Mouse (Mus musculus) forebrain, embryonic 16.5 days (tissue): Measurements from ENCODE around the gene Lztr1. TPM values are rescaled to one million over a fixed set of nuclear protein-coding genes. Genes with fewer than 3 reads are reported as not detected.

Experiments used
- ATAC-seq: fragments of 200-750 bp; cut with Nextera tagmentation; 2 replicates; pipeline ENCODE4 v1.8.0; 2017; ENCODE audit warnings: mild to moderate bottlenecking, moderate library complexity
- H3K27ac ChIP-seq: fragments of 300-500 bp; sonication (generic); 2 replicates; pipeline ENCODE4 v1.5.1; 2014; ENCODE audit warnings: low read length, control low read depth
- H3K27me3 ChIP-seq: fragments of 300-500 bp; sonication (generic); replicated peaks from 2 replicates; pipeline ENCODE4 v1.6.1; 2014; ENCODE audit warnings: low read length; ENCODE audit not compliant: control insufficient read depth, insufficient read depth
- H3K36me3 ChIP-seq: fragments of 300-500 bp; sonication (generic); 2 replicates; pipeline ENCODE4 v1.6.1; 2014; ENCODE audit not compliant: control insufficient read depth, insufficient read depth
- H3K4me1 ChIP-seq: fragments of 300-500 bp; sonication (generic); replicated peaks from 2 replicates; pipeline ENCODE4 v1.6.1; 2014; ENCODE audit warnings: low read length; ENCODE audit not compliant: control insufficient read depth, insufficient read depth
- H3K4me2 ChIP-seq: fragments of 300-500 bp; sonication (generic); 2 replicates; pipeline ENCODE4 v1.6.1; 2014; ENCODE audit warnings: mild to moderate bottlenecking, low read length, control low read depth
- H3K4me3 ChIP-seq: fragments of 300-500 bp; sonication (generic); replicated peaks from 2 replicates; pipeline ENCODE4 v1.5.1; 2014; ENCODE audit warnings: mild to moderate bottlenecking, low read length, control low read depth
- H3K9ac ChIP-seq: fragments of 300-500 bp; sonication (generic); replicated peaks from 2 replicates; pipeline ENCODE4 v1.6.1; 2014; ENCODE audit warnings: low read depth, low read length, control low read depth
- H3K9me3 ChIP-seq: fragments of 300-500 bp; sonication (generic); 2 replicates; pipeline ENCODE4 v1.6.1; 2016; ENCODE audit warnings: low read length; ENCODE audit not compliant: control insufficient read depth
- WGBS: fragments of 180-500 bp; shearing (Covaris S2); extraction: QIAGEN DNeasy Blood & Tissue Kit; methylation state at CpG from one replicate; pipeline ENCODE4 v1.1.7; 2014; 5-methylcytosine and 5-hydroxymethylcytosine counted together
- polyA plus RNA-seq: library from polyadenylated mRNA; unstranded; fragments of >200 nt; fragmentation: Nextera tagmentation; extraction: Ambion mirVana; gene quantifications from 2 replicates; pipeline ENCODE4 v1.2.1, GENCODE M21; 2015

Lztr1 gene
- polyA plus RNA-seq, 1 experiment from 2014 or later, result 150 TPM

- Histone ChIP-seq H3K4me2 (no peak overlapping the region), H3K9ac (no peak overlapping the region), H3K27me3 (no peaks in the 10 kb centered on the region), H3K4me1 (peaks cover 15% of the 10 kb centered on the region), H3K36me3 (no peaks in the 10 kb centered on the region), H3K27ac (no peak overlapping the region), H3K9me3 (no peaks in the 10 kb centered on the region), H3K4me3 (no peak overlapping the region)
- WGBS, result 71% methylated on average over 9 of the region's 9 CpGs
- no peak for ATAC-seq
Measured at GRCm38 (mm10) chr16:17559396-17560027, 51.0 kb downstream of the Lztr1 start.

GRCm38 (mm10) chr16:17561128-17561750, 52.8 kb downstream of the Lztr1 start, which contains the start of gene Lrrc74b:
Gene Lrrc74b (minus strand): TSS chr16:17561247.
- peak within 1 kb of the TSS; percentile 41 for H3K27ac ChIP-seq
- H3K9me3 ChIP-seq, result no peaks in the 10 kb centered on the region
- H3K4me1 ChIP-seq, result peaks cover 13% of the 10 kb centered on the region
- H3K4me2 ChIP-seq, result peak within 1 kb of the TSS; percentile 44
- peak; percentile 63 for ATAC-seq
- peak within 1 kb of the TSS; percentile 9 for H3K4me3 ChIP-seq
- no peaks in the 10 kb centered on the region for H3K27me3 ChIP-seq
- no peak within 1 kb of the TSS for H3K9ac ChIP-seq
- WGBS, result under 1% methylated on average over 22 of the region's 22 CpGs
- H3K36me3 ChIP-seq, result no peaks in the 10 kb centered on the region

GRCm38 (mm10) chr16:17561751-17562208, 53.3 kb downstream of the Lztr1 start, which contains the start of gene P2rx6:
Gene P2rx6 (plus strand): TSS chr16:17561885.
- Histone ChIP-seq H3K36me3 (no peaks in the 10 kb centered on the region), H3K9ac (no peak within 1 kb of the TSS), H3K27me3 (no peaks in the 10 kb centered on the region), H3K4me2 (peak within 1 kb of the TSS; percentile 44), H3K4me3 (peak within 1 kb of the TSS; percentile 9), H3K9me3 (no peaks in the 10 kb centered on the region), H3K27ac (peak within 1 kb of the TSS; percentile 41), H3K4me1 (peaks cover 13% of the 10 kb centered on the region)
- ATAC-seq, result peak; percentile 57
- WGBS, result 2% methylated on average over 10 of the region's 10 CpGs

GRCm38 (mm10) chr16:17563580-17563979, 55.1 kb downstream of the Lztr1 start:
- Histone ChIP-seq H3K36me3 (no peaks in the 10 kb centered on the region), H3K27me3 (no peaks in the 10 kb centered on the region), H3K27ac (no peak overlapping the region), H3K9ac (no peak overlapping the region), H3K4me1 (peaks cover 13% of the 10 kb centered on the region), H3K4me2 (no peak overlapping the region), H3K9me3 (no peaks in the 10 kb centered on the region), H3K4me3 (no peak overlapping the region)
- WGBS, result 15% methylated on average over 1 of the region's 1 CpGs
- no peak for ATAC-seq

GRCm38 (mm10) chr16:17564221-17564620, 55.7 kb downstream of the Lztr1 start:
- no peaks in the 10 kb centered on the region for H3K9me3 ChIP-seq
- no peaks in the 10 kb centered on the region for H3K27me3 ChIP-seq
- H3K27ac ChIP-seq, result no peak overlapping the region
- H3K4me3 ChIP-seq, result no peak overlapping the region
- H3K9ac ChIP-seq, result no peak overlapping the region
- WGBS, result 81% methylated on average over 2 of the region's 2 CpGs
- peaks cover 13% of the 10 kb centered on the region for H3K4me1 ChIP-seq
- H3K36me3 ChIP-seq, result no peaks in the 10 kb centered on the region
- no peak overlapping the region for H3K4me2 ChIP-seq
- no peak for ATAC-seq

GRCm38 (mm10) chr16:17564771-17565170, 56.3 kb downstream of the Lztr1 start:
- 76% methylated on average over 3 of the region's 3 CpGs for WGBS
- no peak for ATAC-seq
- Histone ChIP-seq H3K36me3 (no peaks in the 10 kb centered on the region), H3K4me3 (no peak overlapping the region), H3K4me1 (peaks cover 13% of the 10 kb centered on the region), H3K27ac (no peak overlapping the region), H3K27me3 (no peaks in the 10 kb centered on the region), H3K9ac (no peak overlapping the region), H3K9me3 (no peaks in the 10 kb centered on the region), H3K4me2 (no peak overlapping the region)

GRCm38 (mm10) chr16:17566186-17566585, 57.7 kb downstream of the Lztr1 start:
- no peak overlapping the region for H3K4me3 ChIP-seq
- no peak overlapping the region for H3K27ac ChIP-seq
- 26% methylated on average over 4 of the region's 4 CpGs for whole genome bisulfite sequencing
- H3K27me3 ChIP-seq, result no peaks in the 10 kb centered on the region
- no peaks in the 10 kb centered on the region for H3K9me3 ChIP-seq
- no peaks in the 10 kb centered on the region for H3K36me3 ChIP-seq
- ATAC-seq, result no peak
- no peak overlapping the region for H3K9ac ChIP-seq
- H3K4me2 ChIP-seq, result no peak overlapping the region
- peaks cover 9% of the 10 kb centered on the region for H3K4me1 ChIP-seq

Other genes starting within 250 kb of the Lztr1 start
- gene Tmem191c, start 232.6 kb upstream of the Lztr1 start, polyA plus RNA-seq, result 23.0 and 43.0 TPM in 2 replicates
- 1.4 and 2.1 TPM in 2 replicates for gene Serpind1, start 177.3 kb upstream of the Lztr1 start, polyA plus RNA-seq
- 25.4 and 31.8 TPM in 2 replicates for gene Snap29, start 102.7 kb upstream of the Lztr1 start, polyA plus RNA-seq
- gene Pi4ka, start 102.4 kb upstream of the Lztr1 start, polyA plus RNA-seq, result 67.4 and 70.4 TPM in 2 replicates
- gene Crkl, start 56.7 kb upstream of the Lztr1 start, polyA plus RNA-seq, result 104 and 122 TPM in 2 replicates
- gene Aifm3, start 19.1 kb upstream of the Lztr1 start, polyA plus RNA-seq, result 9.5 and 12.6 TPM in 2 replicates
- 66.3 and 66.5 TPM in 2 replicates for gene Thap7, start 22.4 kb downstream of the Lztr1 start, polyA plus RNA-seq
- gene Lrrc74b, start 52.6 kb downstream of the Lztr1 start, polyA plus RNA-seq, result 0.38 and 1.0 TPM in 2 replicates
- 1.5 and 1.6 TPM in 2 replicates for gene P2rx6, start 53.2 kb downstream of the Lztr1 start, polyA plus RNA-seq
- gene Slc7a4, start 74.5 kb downstream of the Lztr1 start, polyA plus RNA-seq, result 35.0 and 44.5 TPM in 2 replicates
- 33.4 and 38.3 TPM in 2 replicates for gene Smpd4, start 110.7 kb downstream of the Lztr1 start, polyA plus RNA-seq
- 5.5 and 7.7 TPM in 2 replicates for gene Ccdc74a, start 137.8 kb downstream of the Lztr1 start, polyA plus RNA-seq
- 41.9 and 50.1 TPM in 2 replicates for gene Med15, start 224.2 kb downstream of the Lztr1 start, polyA plus RNA-seq